Mouse (Mus musculus) myocyte (in vitro differentiated cells): Measurements from ENCODE around the gene Prkch. TPM values are rescaled to one million over a fixed set of nuclear protein-coding genes. Genes with fewer than 3 reads are reported as not detected.

Source experiments
- H3K27me3 ChIP-seq: one replicate; pipeline ENCODE4 v1.6.1; 2011; ENCODE audit not compliant: control insufficient read depth, insufficient read depth, insufficient read length
- H3K36me3 ChIP-seq: one replicate; pipeline ENCODE4 v1.6.1; 2011; ENCODE audit not compliant: control insufficient read depth, insufficient read depth
- H3K4me2 ChIP-seq: one replicate; pipeline ENCODE4 v1.6.1; 2011; ENCODE audit warnings: low read depth, control low read depth
- H3K4me3 ChIP-seq: one replicate; pipeline ENCODE4 v1.5.1; 2011; ENCODE audit warnings: mild to moderate bottlenecking, control low read depth, moderate library complexity
- H3K79me2 ChIP-seq: one replicate; pipeline ENCODE4 v1.6.1; 2011; ENCODE audit not compliant: control insufficient read depth, insufficient read depth
- H3ac ChIP-seq: one replicate; pipeline ENCODE4 v1.6.1; 2011; ENCODE audit not compliant: control insufficient read depth, insufficient read length
- CEBPB ChIP-seq: IDR thresholded peaks from 2 replicates; pipeline ENCODE4 v1.6.1; 2011; ENCODE audit warnings: mild to moderate bottlenecking, moderate library complexity; ENCODE audit not compliant: poor library complexity, insufficient read depth, severe bottlenecking
- E2F4 ChIP-seq: IDR thresholded peaks from one replicate; pipeline ENCODE4 v1.6.1; 2011; ENCODE audit warnings: mild to moderate bottlenecking, control low read depth, moderate library complexity; ENCODE audit not compliant: insufficient read depth
- MAX ChIP-seq: IDR thresholded peaks from one replicate; pipeline ENCODE4 v1.6.1; 2011; ENCODE audit warnings: low read depth, mild to moderate bottlenecking, control low read depth
- MYOD1 ChIP-seq, 3 experiments: IDR thresholded peaks; one replicate each; pipeline ENCODE4 v1.6.1; 2011; ENCODE audit warnings: control low read depth in 2 of 3, low read depth in 2 of 3, mild to moderate bottlenecking in 2 of 3, moderate library complexity in 1 of 3; ENCODE audit not compliant: insufficient read length in 2 of 3, control insufficient read depth in 1 of 3
- MYOG ChIP-seq, 3 experiments: IDR thresholded peaks; one replicate each; pipeline ENCODE4 v1.6.1; 2011; ENCODE audit warnings: control low read depth in 2 of 3, low read depth in 2 of 3, mild to moderate bottlenecking in 2 of 3; ENCODE audit not compliant: insufficient read length in 2 of 3, control insufficient read depth in 1 of 3, insufficient read depth in 1 of 3
- POLR2A ChIP-seq: IDR thresholded peaks from one replicate; pipeline ENCODE4 v1.6.1; 2011; ENCODE audit warnings: low read depth, mild to moderate bottlenecking, control low read depth, moderate library complexity; ENCODE audit not compliant: insufficient read length
- POLR2AphosphoS2 ChIP-seq: IDR thresholded peaks from one replicate; pipeline ENCODE4 v1.6.1; 2011; ENCODE audit warnings: low read depth, control low read depth; ENCODE audit not compliant: insufficient read length
- REST ChIP-seq: IDR thresholded peaks from one replicate; pipeline ENCODE4 v1.6.1; 2011; ENCODE audit warnings: mild to moderate bottlenecking, control low read depth, moderate library complexity; ENCODE audit not compliant: insufficient read depth, insufficient read length
- SRF ChIP-seq: IDR thresholded peaks from one replicate; pipeline ENCODE4 v1.6.1; 2011; ENCODE audit warnings: low read depth; ENCODE audit not compliant: control insufficient read depth, insufficient read length
- TCF12 ChIP-seq: IDR thresholded peaks from one replicate; pipeline ENCODE4 v1.6.1; 2011; ENCODE audit warnings: mild to moderate bottlenecking, control low read depth; ENCODE audit not compliant: poor library complexity, insufficient read depth, severe bottlenecking
- TCF3 ChIP-seq: IDR thresholded peaks from one replicate; pipeline ENCODE4 v1.6.1; 2011; ENCODE audit warnings: low read depth, control low read depth; ENCODE audit not compliant: insufficient read length
- USF1 ChIP-seq: IDR thresholded peaks from one replicate; pipeline ENCODE4 v1.6.1; 2011; ENCODE audit warnings: low read depth, mild to moderate bottlenecking, control low read depth, moderate library complexity
- polyA plus RNA-seq: library from polyadenylated mRNA; unstranded; fragments of >200 nt; fragmentation: generic; extraction: Trizol; gene quantifications from one replicate; pipeline ENCODE4 v1.2.1, GENCODE M21; 2012; ENCODE audit warnings: missing spikeins

The Prkch gene
- polyA plus RNA-seq, 1 experiment = 0.10 TPM

GRCm38 (mm10) chr12:73602974-73603373 is 18.4 kb downstream of the Prkch start:
- H3K27me3 ChIP-seq = peaks cover 76% of the 10 kb centered on the region
- no peak overlapping the region for H3ac ChIP-seq
- no peak overlapping the region for H3K4me2 ChIP-seq
- TF ChIP-seq SRF (no peak), TCF3 (no peak), E2F4 (no peak), POLR2AphosphoS2 (no peak), MYOD1 (IDR thresholded peaks at IDR 0.05; ENCODE audit: control insufficient read depth in 1 of 3, insufficient read length in 2 of 3, low read depth in 2 of 3) (no peak), MYOG (IDR thresholded peaks at IDR 0.05; ENCODE audit: control insufficient read depth in 1 of 3, insufficient read depth in 1 of 3, insufficient read length in 2 of 3, low read depth in 2 of 3) (no peak), REST (no peak), POLR2A (no peak), MAX (no peak), CEBPB (no peak), USF1 (no peak), TCF12 (no peak)
- no peak overlapping the region for H3K4me3 ChIP-seq
- no peaks in the 10 kb centered on the region for H3K79me2 ChIP-seq
- no peaks in the 10 kb centered on the region for H3K36me3 ChIP-seq

GRCm38 (mm10) chr12:73603653-73604052 is 19.1 kb downstream of the Prkch start:
- no peak for TF ChIP-seq SRF
- TF ChIP-seq MYOD1 (IDR thresholded peaks at IDR 0.05; ENCODE audit: control insufficient read depth in 1 of 3, insufficient read length in 2 of 3, low read depth in 2 of 3) = no peak
- no peak for TF ChIP-seq CEBPB
- no peak for TF ChIP-seq E2F4
- no peak for TF ChIP-seq POLR2A
- TF ChIP-seq REST = no peak
- no peak for TF ChIP-seq MYOG (IDR thresholded peaks at IDR 0.05; ENCODE audit: control insufficient read depth in 1 of 3, insufficient read depth in 1 of 3, insufficient read length in 2 of 3, low read depth in 2 of 3)
- no peak for TF ChIP-seq POLR2AphosphoS2
- Histone ChIP-seq H3K4me3 (no peak overlapping the region), H3K27me3 (peaks cover 82% of the 10 kb centered on the region)

GRCm38 (mm10) chr12:73604762-73605161 is 20.2 kb downstream of the Prkch start:
- Histone ChIP-seq H3K27me3 (peaks cover 81% of the 10 kb centered on the region), H3K4me3 (no peak overlapping the region), H3K36me3 (no peaks in the 10 kb centered on the region), H3K79me2 (no peaks in the 10 kb centered on the region), H3ac (no peak overlapping the region), H3K4me2 (no peak overlapping the region)
- TF ChIP-seq POLR2A (no peak), REST (no peak), SRF (no peak), TCF3 (no peak), MYOG (IDR thresholded peaks at IDR 0.05; ENCODE audit: control insufficient read depth in 1 of 3, insufficient read depth in 1 of 3, insufficient read length in 2 of 3, low read depth in 2 of 3) (no peak), CEBPB (no peak), MYOD1 (IDR thresholded peaks at IDR 0.05; ENCODE audit: control insufficient read depth in 1 of 3, insufficient read length in 2 of 3, low read depth in 2 of 3) (no peak), TCF12 (no peak), USF1 (no peak), POLR2AphosphoS2 (no peak), MAX (no peak), E2F4 (no peak)

More at GRCm38 (mm10) chr12:73603653-73604052, 19.1 kb downstream of the Prkch start:
- Histone ChIP-seq H3K36me3 (no peaks in the 10 kb centered on the region), H3K79me2 (no peaks in the 10 kb centered on the region), H3ac (no peak overlapping the region), H3K4me2 (no peak overlapping the region)

- Histone ChIP-seq H3K36me3 (no peaks in the 10 kb centered on the region), H3K4me3 (no peak overlapping the region), H3ac (no peak overlapping the region), H3K4me2 (no peak overlapping the region), H3K79me2 (no peaks in the 10 kb centered on the region), H3K27me3 (peaks cover 85% of the 10 kb centered on the region)
- TF ChIP-seq MYOD1 (IDR thresholded peaks at IDR 0.05; ENCODE audit: control insufficient read depth in 1 of 3, insufficient read length in 2 of 3, low read depth in 2 of 3) = no peak
- TF ChIP-seq TCF3 = no peak
- no peak for TF ChIP-seq MAX
- no peak for TF ChIP-seq USF1
- TF ChIP-seq REST = no peak
- TF ChIP-seq E2F4 = no peak
- TF ChIP-seq TCF12 = no peak
- no peak for TF ChIP-seq SRF
- no peak for TF ChIP-seq POLR2A
- TF ChIP-seq POLR2AphosphoS2 = no peak
- TF ChIP-seq MYOG (IDR thresholded peaks at IDR 0.05; ENCODE audit: control insufficient read depth in 1 of 3, insufficient read depth in 1 of 3, insufficient read length in 2 of 3, low read depth in 2 of 3) = no peak
- TF ChIP-seq CEBPB = no peak
Observed at GRCm38 (mm10) chr12:73605174-73605573, 20.6 kb downstream of the Prkch start.
